Mouse (Mus musculus) mouse trophoblast stem cell (cell line): ENCODE results near the gene Nfkbia.

Experiments used
- in situ Hi-C, 2 experiments: fragments of 300-500 bp; cut with MseI, MboI; formaldehyde crosslinking; loops; 2 replicates in 1 of 2; 3 replicates in 1 of 2; pipeline ENCODE4 v1.15.1; 2025

The Nfkbia gene

GRCm38 (mm10) chr12:55466088-55466701 is 26.3 kb downstream of the Nfkbia start:
- in situ Hi-C loops = no loop called here

- in situ Hi-C loops = no loop called here
These were observed 27.0 kb downstream of the Nfkbia start for GRCm38 (mm10) chr12:55465401-55465983.

GRCm38 (mm10) chr12:55464846-55465361 is 27.5 kb downstream of the Nfkbia start:
- in situ Hi-C loops = no loop called here

- in situ Hi-C loops = no loop called here
These were observed 28.2 kb downstream of the Nfkbia start for GRCm38 (mm10) chr12:55463992-55464845.

- in situ Hi-C loops = no loop called here
These were observed 29.4 kb downstream of the Nfkbia start for GRCm38 (mm10) chr12:55463087-55463486.

GRCm38 (mm10) chr12:55462456-55462855 is 30.0 kb downstream of the Nfkbia start:
- in situ Hi-C loops = no loop called here

- in situ Hi-C loops = no loop called here
These were observed 30.7 kb downstream of the Nfkbia start for GRCm38 (mm10) chr12:55461767-55462166.

GRCm38 (mm10) chr12:55460900-55461299 is 31.5 kb downstream of the Nfkbia start:
- in situ Hi-C loops = no loop called here

- in situ Hi-C loops = no loop called here
These were observed 32.7 kb downstream of the Nfkbia start for GRCm38 (mm10) chr12:55459739-55460138.

- in situ Hi-C loops = no loop called here
These were observed 35.6 kb downstream of the Nfkbia start for GRCm38 (mm10) chr12:55456893-55457292.

GRCm38 (mm10) chr12:55456136-55456535 is 36.3 kb downstream of the Nfkbia start:
- in situ Hi-C loops = no loop called here

GRCm38 (mm10) chr12:55455206-55455605 is 37.2 kb downstream of the Nfkbia start:
- in situ Hi-C loops = no loop called here

- in situ Hi-C loops = no loop called here
These were observed 38.5 kb downstream of the Nfkbia start for GRCm38 (mm10) chr12:55453924-55454323.

- in situ Hi-C loops = no loop called here
These were observed 39.6 kb downstream of the Nfkbia start for GRCm38 (mm10) chr12:55452839-55453238.

GRCm38 (mm10) chr12:55450421-55450820 is 42.0 kb downstream of the Nfkbia start:
- in situ Hi-C loops = no loop called here

GRCm38 (mm10) chr12:55449048-55449447 is 43.4 kb downstream of the Nfkbia start:
- in situ Hi-C loops = no loop called here

- in situ Hi-C loops = no loop called here
These were observed 44.0 kb downstream of the Nfkbia start for GRCm38 (mm10) chr12:55448457-55448856.

- in situ Hi-C loops = no loop called here
These were observed 45.1 kb downstream of the Nfkbia start for GRCm38 (mm10) chr12:55447396-55447760.

- in situ Hi-C loops = no loop called here
These were observed 45.6 kb downstream of the Nfkbia start for GRCm38 (mm10) chr12:55446746-55447395.

GRCm38 (mm10) chr12:55446366-55446745 is 46.1 kb downstream of the Nfkbia start:
- in situ Hi-C loops = no loop called here

GRCm38 (mm10) chr12:55445583-55445982 is 46.9 kb downstream of the Nfkbia start:
- in situ Hi-C loops = no loop called here

- in situ Hi-C loops = no loop called here
These were observed 48.4 kb downstream of the Nfkbia start for GRCm38 (mm10) chr12:55444031-55444451.
